Mouse (Mus musculus): ENCODE measurements around the gene Cfap43. TPM values are rescaled to one million over a fixed set of nuclear protein-coding genes. Genes with fewer than 3 reads are reported as not detected.

Cfap43 gene
- polyA plus RNA-seq, 1 experiment from 2014 or later = not detected

- Histone ChIP-seq H3K27ac (ENCODE audit: low read length) (no peak overlapping the region), H3K27me3 (ENCODE audit: control insufficient read depth, insufficient read depth, low read depth, low read length) (no peaks in the 10 kb centered on the region), H3K9me3 (replicated peaks; ENCODE audit: control insufficient read depth, low read length) (no peaks in the 10 kb centered on the region), H3K36me3 (ENCODE audit: control insufficient read depth, insufficient read depth) (no peaks in the 10 kb centered on the region), H3K4me1 (ENCODE audit: control insufficient read depth, low read depth, low read length) (no peaks in the 10 kb centered on the region), H3K4me3 (ENCODE audit: low read depth, low read length) (no peak overlapping the region), H3K4me2 (ENCODE audit: low read depth, low read length) (no peak overlapping the region), H3K9ac (ENCODE audit: low read depth, low read length) (no peak overlapping the region)
- ATAC-seq (ENCODE audit: low read depth) = no peak
- 68% methylated on average over 7 of the region's 7 CpGs for WGBS (ENCODE audit: insufficient replicate concordance)
Observed at GRCm38 (mm10) chr19:47780145-47780544, 138.9 kb downstream of the Cfap43 start.

DNA sequence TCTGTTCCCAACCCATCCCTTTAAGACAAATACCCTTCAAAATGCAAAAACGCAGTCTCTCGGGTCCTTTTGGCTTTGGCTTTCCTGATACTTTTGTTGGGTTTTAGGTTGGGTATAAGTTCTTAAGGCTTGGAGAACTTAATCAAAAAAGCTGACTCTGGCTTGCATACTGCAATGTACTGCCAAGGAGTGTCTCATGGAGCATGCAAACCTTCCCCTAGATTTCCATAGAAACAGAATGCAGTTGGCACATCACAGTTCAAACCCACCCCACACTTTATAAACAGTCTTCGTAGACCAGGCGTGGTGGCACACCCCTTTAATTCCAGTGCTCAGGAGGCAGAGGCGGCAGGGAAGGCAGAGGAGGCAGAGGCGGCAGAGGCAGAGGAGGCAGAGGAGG, 141.2 kb downstream of the Cfap43 start:
- no peaks in the 10 kb centered on the region for H3K27me3 ChIP-seq (ENCODE audit: control insufficient read depth, insufficient read depth, low read depth, low read length)
- H3K9ac ChIP-seq (ENCODE audit: low read depth, low read length) = no peak overlapping the region
- 66% methylated on average over 6 of the region's 6 CpGs for WGBS (ENCODE audit: insufficient replicate concordance)
- no peaks in the 10 kb centered on the region for H3K36me3 ChIP-seq (ENCODE audit: control insufficient read depth, insufficient read depth)
- no peak for ATAC-seq (ENCODE audit: low read depth)
- H3K4me3 ChIP-seq (ENCODE audit: low read depth, low read length) = no peak overlapping the region
- H3K4me1 ChIP-seq (ENCODE audit: control insufficient read depth, low read depth, low read length) = no peaks in the 10 kb centered on the region
- H3K9me3 ChIP-seq (replicated peaks; ENCODE audit: control insufficient read depth, low read length) = no peaks in the 10 kb centered on the region
- no peak overlapping the region for H3K27ac ChIP-seq (ENCODE audit: low read length)
- no peak overlapping the region for H3K4me2 ChIP-seq (ENCODE audit: low read depth, low read length)

GRCm38 (mm10) chr19:47755625-47756024, 163.5 kb downstream of the Cfap43 start:
- H3K9me3 ChIP-seq (replicated peaks; ENCODE audit: control insufficient read depth, low read length) = no peaks in the 10 kb centered on the region
- no peak for ATAC-seq (ENCODE audit: low read depth)
- no peak overlapping the region for H3K4me3 ChIP-seq (ENCODE audit: low read depth, low read length)
- H3K36me3 ChIP-seq (ENCODE audit: control insufficient read depth, insufficient read depth) = no peaks in the 10 kb centered on the region
- H3K9ac ChIP-seq (ENCODE audit: low read depth, low read length) = no peak overlapping the region
- H3K4me2 ChIP-seq (ENCODE audit: low read depth, low read length) = no peak overlapping the region
- 63% methylated on average over 19 of the region's 19 CpGs for WGBS (ENCODE audit: insufficient replicate concordance)
- no peaks in the 10 kb centered on the region for H3K27me3 ChIP-seq (ENCODE audit: control insufficient read depth, insufficient read depth, low read depth, low read length)
- H3K4me1 ChIP-seq (ENCODE audit: control insufficient read depth, low read depth, low read length) = no peaks in the 10 kb centered on the region
- H3K27ac ChIP-seq (ENCODE audit: low read length) = no peak overlapping the region

GRCm38 (mm10) chr19:47754931-47755330, 164.2 kb downstream of the Cfap43 start:
- Histone ChIP-seq H3K27ac (ENCODE audit: low read length) (no peak overlapping the region), H3K9ac (ENCODE audit: low read depth, low read length) (no peak overlapping the region)
- no peak for ATAC-seq (ENCODE audit: low read depth)

DNA sequence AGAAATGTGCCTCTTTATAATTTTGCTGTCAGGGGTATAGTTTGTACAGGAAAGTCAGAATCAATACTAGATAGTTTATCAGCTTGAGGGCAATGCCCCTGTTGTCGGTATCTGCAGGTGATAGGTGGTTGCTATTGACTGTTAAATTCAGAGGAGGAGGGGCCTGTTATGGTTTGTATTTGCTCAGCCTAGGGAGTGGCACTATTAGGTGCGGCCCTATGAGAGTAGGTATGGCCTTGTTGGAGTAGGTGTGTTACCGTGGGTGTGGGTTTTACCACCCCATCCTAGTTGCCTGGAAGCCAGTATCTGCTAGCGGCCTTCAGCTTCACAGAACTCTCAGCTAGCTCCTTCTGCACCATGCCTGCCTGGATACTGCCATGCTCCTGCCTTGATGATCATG, 165.2 kb downstream of the Cfap43 start:
- Histone ChIP-seq H3K9me3 (replicated peaks; ENCODE audit: control insufficient read depth, low read length) (no peaks in the 10 kb centered on the region), H3K4me3 (ENCODE audit: low read depth, low read length) (no peak overlapping the region), H3K36me3 (ENCODE audit: control insufficient read depth, insufficient read depth) (no peaks in the 10 kb centered on the region), H3K27me3 (ENCODE audit: control insufficient read depth, insufficient read depth, low read depth, low read length) (no peaks in the 10 kb centered on the region), H3K4me2 (ENCODE audit: low read depth, low read length) (no peak overlapping the region), H3K27ac (ENCODE audit: low read length) (no peak overlapping the region), H3K9ac (ENCODE audit: low read depth, low read length) (no peak overlapping the region), H3K4me1 (ENCODE audit: control insufficient read depth, low read depth, low read length) (no peaks in the 10 kb centered on the region)
- 51% methylated on average over 4 of the region's 4 CpGs for WGBS (ENCODE audit: insufficient replicate concordance)
- no peak for ATAC-seq (ENCODE audit: low read depth)

More at GRCm38 (mm10) chr19:47754931-47755330, 164.2 kb downstream of the Cfap43 start:
- no peak overlapping the region for H3K4me2 ChIP-seq (ENCODE audit: low read depth, low read length)
- no peaks in the 10 kb centered on the region for H3K4me1 ChIP-seq (ENCODE audit: control insufficient read depth, low read depth, low read length)
- no peaks in the 10 kb centered on the region for H3K9me3 ChIP-seq (replicated peaks; ENCODE audit: control insufficient read depth, low read length)
- H3K27me3 ChIP-seq (ENCODE audit: control insufficient read depth, insufficient read depth, low read depth, low read length) = no peaks in the 10 kb centered on the region
- no peak overlapping the region for H3K4me3 ChIP-seq (ENCODE audit: low read depth, low read length)
- H3K36me3 ChIP-seq (ENCODE audit: control insufficient read depth, insufficient read depth) = no peaks in the 10 kb centered on the region
- 64% methylated on average over 9 of the region's 9 CpGs for WGBS (ENCODE audit: insufficient replicate concordance)

- H3K4me3 ChIP-seq (ENCODE audit: low read depth, low read length) = no peak overlapping the region
- ATAC-seq (ENCODE audit: low read depth) = no peak
- H3K27ac ChIP-seq (ENCODE audit: low read length) = no peak overlapping the region
- H3K36me3 ChIP-seq (ENCODE audit: control insufficient read depth, insufficient read depth) = no peaks in the 10 kb centered on the region
- no peak overlapping the region for H3K4me2 ChIP-seq (ENCODE audit: low read depth, low read length)
- no peaks in the 10 kb centered on the region for H3K9me3 ChIP-seq (replicated peaks; ENCODE audit: control insufficient read depth, low read length)
- 77% methylated on average over 9 of the region's 9 CpGs for WGBS (ENCODE audit: insufficient replicate concordance)
- no peak overlapping the region for H3K9ac ChIP-seq (ENCODE audit: low read depth, low read length)
- H3K4me1 ChIP-seq (ENCODE audit: control insufficient read depth, low read depth, low read length) = no peaks in the 10 kb centered on the region
- no peaks in the 10 kb centered on the region for H3K27me3 ChIP-seq (ENCODE audit: control insufficient read depth, insufficient read depth, low read depth, low read length)
Observed at GRCm38 (mm10) chr19:47752456-47752855, 166.6 kb downstream of the Cfap43 start.

- no peaks in the 10 kb centered on the region for H3K9me3 ChIP-seq (replicated peaks; ENCODE audit: control insufficient read depth, low read length)
- no peaks in the 10 kb centered on the region for H3K36me3 ChIP-seq (ENCODE audit: control insufficient read depth, insufficient read depth)
- WGBS (ENCODE audit: insufficient replicate concordance) = 71% methylated on average over 5 of the region's 5 CpGs
- no peak for ATAC-seq (ENCODE audit: low read depth)
- H3K4me3 ChIP-seq (ENCODE audit: low read depth, low read length) = no peak overlapping the region
- no peak overlapping the region for H3K27ac ChIP-seq (ENCODE audit: low read length)
- H3K4me2 ChIP-seq (ENCODE audit: low read depth, low read length) = no peak overlapping the region
- no peaks in the 10 kb centered on the region for H3K27me3 ChIP-seq (ENCODE audit: control insufficient read depth, insufficient read depth, low read depth, low read length)
- H3K4me1 ChIP-seq (ENCODE audit: control insufficient read depth, low read depth, low read length) = no peaks in the 10 kb centered on the region
- H3K9ac ChIP-seq (ENCODE audit: low read depth, low read length) = no peak overlapping the region
Observed at GRCm38 (mm10) chr19:47750391-47750790, 168.7 kb downstream of the Cfap43 start.

DNA sequence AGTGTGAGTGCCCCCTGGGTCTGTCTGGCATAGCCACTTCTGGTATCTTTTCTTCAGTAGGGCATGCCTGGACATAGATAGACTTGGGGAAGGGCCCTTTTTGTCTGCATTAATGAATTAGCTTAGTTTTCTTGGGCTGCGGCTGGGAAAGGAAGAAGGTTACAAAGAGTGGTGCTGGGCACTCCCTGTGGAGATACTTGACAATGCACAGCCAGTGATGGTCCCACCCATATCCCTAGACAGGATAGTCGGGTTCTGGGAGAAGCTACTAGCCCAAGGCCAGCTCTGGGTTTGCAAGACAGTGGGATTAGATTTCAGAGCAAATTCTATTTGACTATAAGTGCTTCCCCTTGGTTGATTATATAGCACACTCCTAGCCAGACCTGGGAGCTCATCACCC, 170.1 kb downstream of the Cfap43 start:
- H3K4me3 ChIP-seq (ENCODE audit: low read depth, low read length) = no peak overlapping the region
- no peaks in the 10 kb centered on the region for H3K4me1 ChIP-seq (ENCODE audit: control insufficient read depth, low read depth, low read length)
- no peak for ATAC-seq (ENCODE audit: low read depth)
- H3K27ac ChIP-seq (ENCODE audit: low read length) = no peak overlapping the region
- H3K9me3 ChIP-seq (replicated peaks; ENCODE audit: control insufficient read depth, low read length) = no peaks in the 10 kb centered on the region
- no peak overlapping the region for H3K9ac ChIP-seq (ENCODE audit: low read depth, low read length)
- no peaks in the 10 kb centered on the region for H3K36me3 ChIP-seq (ENCODE audit: control insufficient read depth, insufficient read depth)
- no peak overlapping the region for H3K4me2 ChIP-seq (ENCODE audit: low read depth, low read length)
- WGBS (ENCODE audit: insufficient replicate concordance) = 47% methylated on average over 2 of the region's 2 CpGs
- H3K27me3 ChIP-seq (ENCODE audit: control insufficient read depth, insufficient read depth, low read depth, low read length) = no peaks in the 10 kb centered on the region

GRCm38 (mm10) chr19:47747072-47747471, 172.0 kb downstream of the Cfap43 start:
- WGBS (ENCODE audit: insufficient replicate concordance) = 75% methylated on average over 2 of the region's 2 CpGs
- no peaks in the 10 kb centered on the region for H3K9me3 ChIP-seq (replicated peaks; ENCODE audit: control insufficient read depth, low read length)
- ATAC-seq (ENCODE audit: low read depth) = no peak
- H3K4me3 ChIP-seq (ENCODE audit: low read depth, low read length) = no peak overlapping the region
- H3K4me2 ChIP-seq (ENCODE audit: low read depth, low read length) = no peak overlapping the region
- no peaks in the 10 kb centered on the region for H3K4me1 ChIP-seq (ENCODE audit: control insufficient read depth, low read depth, low read length)
- no peak overlapping the region for H3K27ac ChIP-seq (ENCODE audit: low read length)
- no peaks in the 10 kb centered on the region for H3K36me3 ChIP-seq (ENCODE audit: control insufficient read depth, insufficient read depth)
- no peaks in the 10 kb centered on the region for H3K27me3 ChIP-seq (ENCODE audit: control insufficient read depth, insufficient read depth, low read depth, low read length)
- H3K9ac ChIP-seq (ENCODE audit: low read depth, low read length) = no peak overlapping the region

All from liver, embryonic 16.5 days (tissue).